Mouse (Mus musculus) embryo, embryonic 9.5 days (tissue): Measurements from ENCODE around the gene Entr1.
"Not testable (repeated sequence)": the region's sequence is repeated elsewhere in the genome, so short reads cannot be mapped to it uniquely, and the experiment has no call there.

Experiments
- DNase-seq: peaks from one replicate; pipeline ENCODE4 v3.0.0-alpha.2; 2017; ENCODE audit errors: extremely low spot score

The Entr1 gene

DNA sequence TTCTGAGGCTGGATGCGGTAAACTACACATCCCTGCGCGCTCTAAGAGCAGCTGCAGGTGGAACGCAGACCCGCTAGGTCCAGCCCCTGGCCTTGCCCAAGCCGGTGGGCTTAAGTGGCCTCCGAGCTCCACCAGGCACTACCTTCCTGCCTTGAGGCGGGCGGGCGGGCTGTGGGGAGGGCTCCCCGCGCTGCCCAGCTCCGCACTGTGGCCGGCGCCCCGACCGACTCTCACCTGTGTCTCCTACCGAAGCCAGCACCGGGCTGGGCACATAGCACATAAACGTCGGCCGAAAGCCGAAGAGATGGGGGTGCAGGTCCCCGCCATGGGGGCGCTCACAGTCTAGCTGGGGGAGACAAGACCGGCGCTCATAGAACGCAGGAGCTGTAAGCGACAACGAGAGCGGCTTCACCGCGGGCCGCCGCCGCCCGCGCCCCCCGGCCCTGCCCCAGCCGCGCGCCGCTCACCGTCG is 398 bp downstream of the Entr1 start:
- no peak for DNase-seq

DNA sequence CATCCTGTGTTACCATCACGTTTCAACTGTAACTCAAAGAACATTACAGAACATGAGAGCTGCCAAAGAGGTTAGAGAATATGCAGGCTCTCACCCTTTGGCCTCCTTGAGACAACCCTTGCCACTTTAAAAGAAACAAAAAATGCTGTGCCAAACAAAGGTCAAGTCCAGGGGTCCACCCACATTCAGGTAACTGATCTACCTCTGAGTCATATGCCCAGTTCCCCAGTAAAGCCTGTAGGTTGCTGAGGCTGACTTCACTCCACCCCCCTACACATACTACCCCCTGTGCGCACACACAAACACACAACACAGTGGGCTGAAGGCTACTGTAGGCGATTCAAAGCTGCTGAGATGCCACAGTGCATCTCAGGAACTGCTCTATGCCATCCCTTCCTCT is 1.4 kb downstream of the Entr1 start:
- DNase-seq, result no peak

DNA sequence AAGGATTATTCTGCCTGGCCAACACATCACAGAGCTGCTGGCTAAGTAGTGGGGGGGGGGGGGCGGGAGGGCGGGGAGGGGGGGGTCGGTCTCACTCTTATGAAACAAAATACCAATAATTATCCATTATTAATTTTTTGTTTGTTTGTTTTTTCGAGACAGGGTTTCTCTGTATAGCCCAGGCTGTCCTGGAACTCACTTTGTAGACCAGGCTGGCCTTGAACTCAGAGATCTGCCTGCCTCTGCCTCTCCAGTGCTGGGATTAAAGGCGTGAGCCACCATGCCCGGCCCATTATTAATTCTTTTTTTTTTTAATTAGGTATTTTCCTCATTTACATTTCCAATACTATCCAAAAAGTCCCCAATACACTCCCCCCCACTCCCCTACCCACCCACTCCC is 8.2 kb downstream of the Entr1 start:
- not testable (repeated sequence) for DNase-seq

DNA sequence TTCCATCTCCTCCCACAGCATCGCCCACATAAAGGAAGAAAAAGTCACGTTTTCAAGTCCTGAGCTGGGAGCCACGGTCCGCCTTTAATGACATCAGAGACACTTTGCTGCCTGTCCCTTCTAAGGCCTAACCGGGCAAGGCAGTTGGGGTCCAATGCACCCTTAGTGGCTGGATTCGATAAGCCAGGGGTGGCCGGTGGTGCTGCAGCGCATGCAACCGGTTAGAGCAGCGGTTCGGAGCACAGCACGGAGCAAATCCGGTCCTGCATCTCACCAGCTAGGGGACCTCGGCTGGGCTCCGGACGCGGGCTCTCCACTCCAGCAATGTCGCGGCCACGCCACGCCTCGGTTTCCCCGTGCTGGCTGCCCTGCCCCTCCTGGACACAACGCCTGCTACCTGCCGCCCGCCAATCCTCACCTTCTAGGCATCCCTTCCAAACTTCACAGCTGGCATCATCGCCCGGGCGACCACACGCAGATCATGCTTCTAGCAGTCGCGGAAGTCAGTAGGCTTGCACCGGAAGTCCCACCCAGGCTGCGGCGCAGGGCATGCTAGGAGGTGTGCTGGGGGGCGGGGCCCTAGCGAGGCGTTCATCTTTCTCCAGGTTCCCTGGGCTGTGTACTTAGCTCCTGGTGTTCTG is 8.9 kb downstream of the Entr1 start, which contains the start of gene Snapc4:
Gene Snapc4, minus strand, starts transcription at position 523 of the 641 bp plus-strand sequence.
- peak; percentile 86 for DNase-seq

DNA sequence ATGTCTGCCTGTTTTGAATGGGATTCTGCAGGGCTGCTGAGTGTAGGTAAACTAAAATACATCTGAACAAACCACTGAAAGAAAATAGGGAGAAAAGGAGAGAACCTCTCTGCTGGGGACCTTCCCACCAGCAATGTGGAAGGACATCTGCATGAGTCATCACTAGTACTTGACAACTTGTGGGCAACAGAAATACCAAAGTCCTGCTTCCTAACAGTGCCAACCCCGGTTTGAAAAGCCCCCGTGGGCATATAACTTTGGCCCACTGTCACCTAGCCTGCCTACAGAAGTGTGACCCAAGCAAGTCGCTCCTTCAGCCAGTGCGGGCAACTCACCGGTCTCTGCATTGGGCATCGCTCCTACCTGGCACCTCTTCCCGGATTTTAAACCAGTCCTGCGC is 16.7 kb downstream of the Entr1 start:
- no peak for DNase-seq

DNA sequence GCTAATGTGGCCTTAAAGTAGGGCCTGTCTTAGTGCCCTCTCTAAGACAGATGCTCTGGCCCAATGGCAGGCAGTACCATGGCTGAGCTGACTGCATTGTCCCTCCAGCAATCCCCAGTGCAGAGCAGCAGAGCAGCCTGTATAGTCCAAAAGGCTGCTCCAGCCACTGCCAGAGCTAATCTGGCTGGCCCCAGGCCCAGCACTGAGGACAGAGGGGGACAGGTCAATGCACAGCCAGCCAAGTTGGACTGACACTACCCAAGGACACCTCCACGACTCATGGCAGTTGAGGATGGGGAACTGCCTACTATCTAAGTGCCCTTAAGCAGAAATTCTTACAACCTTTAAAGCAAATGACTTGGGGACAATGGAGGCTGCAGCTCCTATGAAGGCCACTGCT is 20.5 kb downstream of the Entr1 start:
- no peak for DNase-seq

DNA sequence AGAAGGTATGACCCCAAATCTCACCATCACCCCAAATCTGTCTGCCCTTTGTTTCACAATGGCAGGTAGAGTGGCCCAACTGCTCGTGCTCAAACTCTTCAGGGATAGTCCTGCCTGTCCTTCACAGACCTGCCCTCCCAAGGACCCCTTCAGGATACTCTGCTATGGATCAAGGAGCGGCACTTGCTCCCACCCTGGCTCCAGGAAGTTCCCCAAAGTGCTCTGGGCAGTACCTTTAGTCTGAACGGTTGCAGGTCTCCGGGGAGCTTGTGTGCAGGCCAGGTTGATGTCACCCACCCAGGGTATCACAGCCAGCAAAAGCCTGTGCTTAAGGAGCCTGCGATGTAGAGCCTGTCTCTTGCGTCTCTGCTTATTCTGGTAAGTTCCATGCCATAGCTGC is 21.2 kb downstream of the Entr1 start:
- DNase-seq, result no peak

DNA sequence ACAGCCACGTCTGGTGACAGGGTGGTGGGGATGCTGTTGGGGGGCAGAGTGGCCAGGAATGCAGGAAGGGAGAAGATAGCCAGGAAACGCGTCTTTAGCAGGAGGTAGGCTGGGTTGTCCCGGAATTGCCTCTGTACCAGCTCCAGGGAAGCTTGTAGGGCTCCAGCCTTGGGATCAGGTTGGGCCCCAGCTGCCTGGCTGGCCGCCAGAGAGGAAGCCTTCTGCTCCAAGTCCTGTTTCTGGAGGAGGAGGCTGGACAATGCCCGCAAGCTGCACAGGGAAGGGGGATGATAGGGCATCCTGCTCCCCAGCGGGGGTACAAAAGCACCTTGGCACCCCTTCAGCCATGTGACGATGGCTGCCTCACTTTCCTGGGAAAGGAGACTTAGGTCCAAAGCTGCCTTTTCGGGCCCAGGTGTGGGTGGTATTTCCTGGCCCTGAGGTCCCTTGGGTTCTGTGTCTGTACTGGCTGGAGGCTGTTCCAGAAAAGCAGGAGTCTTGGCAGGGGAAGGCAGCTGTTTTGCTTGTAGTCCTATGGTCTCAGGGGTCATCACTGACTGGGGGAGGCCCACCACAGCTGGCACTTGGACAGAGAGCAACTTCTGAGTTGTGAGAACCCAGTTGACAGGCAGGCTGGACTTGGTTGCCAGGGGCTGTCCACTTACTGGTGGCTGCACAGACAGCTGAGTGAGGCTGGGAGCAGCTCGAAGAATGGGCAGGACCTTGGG is 24.2 kb downstream of the Entr1 start:
- no peak for DNase-seq

DNA sequence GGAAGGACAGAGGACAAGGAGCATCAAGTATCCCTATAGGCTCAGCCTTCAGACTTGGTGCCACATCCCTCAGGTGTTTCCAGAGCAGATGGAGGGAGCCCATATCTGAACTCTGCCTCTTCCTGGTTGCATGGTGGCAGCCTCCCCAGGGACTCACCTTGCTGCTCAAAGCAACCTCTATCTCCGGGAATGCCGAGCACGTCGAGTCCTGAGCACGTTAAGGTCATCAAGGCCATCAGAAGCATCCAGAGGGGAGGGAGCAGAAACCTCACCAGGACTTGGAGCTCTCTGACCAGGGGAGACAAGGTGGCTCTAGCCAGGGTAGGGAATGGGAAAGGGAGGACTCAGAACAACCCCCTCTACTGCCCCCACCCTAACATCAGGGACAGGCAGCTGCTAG is 25.6 kb downstream of the Entr1 start:
- no peak for DNase-seq

DNA sequence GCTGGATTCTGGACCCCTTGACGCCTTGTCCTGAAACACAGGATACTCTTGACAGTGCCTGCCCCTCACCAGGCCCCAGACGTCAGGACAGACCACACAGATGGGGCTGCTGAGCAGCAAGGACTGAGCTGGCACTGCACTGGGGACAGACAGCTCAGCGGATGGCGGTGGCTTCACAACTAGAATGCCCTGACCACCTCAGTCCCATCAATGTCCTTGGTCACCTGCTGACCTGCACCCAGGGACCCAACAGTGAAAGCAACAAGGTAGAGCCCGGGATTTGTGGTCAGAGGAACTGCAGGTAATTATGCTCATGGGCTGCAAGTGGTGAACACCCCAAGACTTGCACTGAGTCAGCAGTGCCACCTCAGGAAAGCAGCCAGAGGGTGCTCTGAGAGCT is 26.1 kb downstream of the Entr1 start:
- DNase-seq, result no peak

DNA sequence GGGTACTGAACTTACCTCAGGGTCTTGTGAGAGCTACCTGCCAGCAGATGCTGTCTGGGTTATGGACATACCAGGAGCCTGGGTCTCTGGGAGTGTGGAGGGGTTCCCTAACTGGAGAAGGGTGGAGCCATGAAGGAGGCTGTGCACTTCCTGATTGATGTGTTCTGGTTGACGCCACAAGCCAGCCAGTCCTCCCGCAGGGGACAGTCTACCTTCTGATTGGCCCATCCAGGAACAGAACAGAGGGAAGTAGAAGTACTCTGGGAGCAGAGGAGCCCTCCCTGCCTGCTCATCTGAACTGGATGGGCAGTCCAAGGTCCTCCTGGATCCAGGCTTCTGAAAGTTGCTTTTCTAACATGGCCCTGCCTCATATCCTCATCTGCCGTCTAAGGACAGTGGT is 28.3 kb downstream of the Entr1 start, which contains the start of gene Card9:
Gene Card9, minus strand, starts transcription at position 147 of the 400 bp plus-strand sequence.
- no peak for DNase-seq

DNA sequence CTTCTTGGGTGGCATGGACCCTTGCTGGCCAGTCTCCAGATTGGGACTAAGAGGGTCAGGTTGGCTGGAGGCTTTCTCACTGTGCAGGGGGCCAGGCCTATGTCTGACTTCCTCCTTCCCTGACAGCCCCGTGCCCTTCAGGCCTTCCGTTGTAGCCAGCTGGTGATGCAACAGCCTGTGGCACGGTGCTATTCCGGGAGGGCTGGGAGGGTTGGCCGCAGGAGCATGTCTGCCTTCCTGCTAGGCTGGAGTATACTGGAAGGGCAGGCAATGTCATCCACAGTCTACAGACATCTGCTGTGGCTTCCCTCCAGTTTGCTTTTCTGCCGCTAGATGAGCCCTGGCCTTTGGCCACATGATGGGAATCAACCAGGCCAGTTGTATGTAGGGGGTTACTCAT is 29.1 kb downstream of the Entr1 start:
- DNase-seq, result no peak

DNA sequence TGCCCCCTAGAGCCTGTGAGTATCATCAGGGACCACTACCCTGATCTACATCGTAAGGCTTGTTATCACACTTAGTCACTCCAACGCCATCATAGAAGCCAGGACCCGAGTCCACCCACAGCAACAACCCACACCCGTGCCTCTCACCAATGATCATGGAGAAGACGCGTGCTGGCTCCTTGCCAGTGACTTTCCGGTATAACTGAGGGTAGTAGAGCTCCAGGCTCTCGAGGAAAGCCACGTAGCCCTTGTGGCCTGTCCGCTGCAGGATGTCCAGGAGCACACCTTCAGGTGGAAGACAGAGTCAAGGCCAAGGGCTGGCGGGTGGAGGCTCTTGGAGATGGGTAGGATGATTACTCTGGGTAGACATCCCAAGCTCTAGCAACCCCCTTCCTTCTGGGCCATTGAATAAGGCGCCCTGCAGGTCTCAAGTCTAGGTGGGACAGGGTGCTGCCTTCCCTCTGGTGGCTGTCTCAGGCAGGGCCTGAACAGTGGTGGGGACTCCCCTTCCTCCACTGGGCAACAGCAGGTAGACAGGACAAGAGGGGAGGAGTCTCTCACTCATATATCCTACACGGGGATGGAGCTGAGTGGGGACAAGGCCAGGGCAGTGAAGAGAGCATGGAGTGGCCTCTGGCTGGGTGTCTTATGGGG is 30.3 kb downstream of the Entr1 start:
- no peak for DNase-seq

DNA sequence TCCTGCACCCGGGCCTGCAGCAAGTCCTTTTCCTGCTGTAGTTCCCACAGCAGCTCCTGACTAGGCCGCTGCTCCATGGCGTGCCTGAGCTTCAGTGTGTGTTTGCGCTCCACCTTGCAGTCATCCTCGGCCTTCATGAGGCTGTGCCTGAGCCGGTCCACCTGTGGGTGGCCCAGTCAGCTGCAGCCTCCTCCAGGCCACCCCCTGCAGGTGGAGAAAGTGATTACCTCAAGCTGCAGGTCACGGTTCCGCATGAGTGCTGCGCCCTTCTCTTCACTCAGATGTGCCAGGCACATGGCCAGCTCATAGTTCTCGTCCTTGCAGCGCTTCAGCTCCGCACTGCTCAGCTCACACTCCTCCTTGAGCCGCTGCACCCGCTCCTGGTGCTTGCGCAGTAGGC is 31.6 kb downstream of the Entr1 start:
- DNase-seq, result no peak

DNA sequence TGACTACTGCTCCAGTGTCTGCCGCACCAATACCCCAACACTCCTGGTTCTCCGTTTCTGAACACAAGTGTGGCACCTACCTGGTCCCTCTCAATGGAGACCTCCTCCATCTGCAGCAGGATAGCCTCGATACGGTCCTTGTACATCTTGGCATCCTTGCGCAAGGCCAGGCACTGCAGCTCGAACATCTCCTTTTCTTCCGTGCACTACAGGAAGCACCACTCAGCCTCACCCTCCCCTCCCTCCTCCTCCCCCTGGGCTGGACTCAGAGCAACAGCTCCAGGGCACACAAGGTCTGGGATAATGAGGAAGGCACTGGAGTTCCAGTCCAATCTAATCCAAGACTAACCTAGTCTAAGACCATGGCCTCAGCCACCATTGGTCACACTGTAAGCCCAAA is 32.4 kb downstream of the Entr1 start:
- no peak for DNase-seq

DNA sequence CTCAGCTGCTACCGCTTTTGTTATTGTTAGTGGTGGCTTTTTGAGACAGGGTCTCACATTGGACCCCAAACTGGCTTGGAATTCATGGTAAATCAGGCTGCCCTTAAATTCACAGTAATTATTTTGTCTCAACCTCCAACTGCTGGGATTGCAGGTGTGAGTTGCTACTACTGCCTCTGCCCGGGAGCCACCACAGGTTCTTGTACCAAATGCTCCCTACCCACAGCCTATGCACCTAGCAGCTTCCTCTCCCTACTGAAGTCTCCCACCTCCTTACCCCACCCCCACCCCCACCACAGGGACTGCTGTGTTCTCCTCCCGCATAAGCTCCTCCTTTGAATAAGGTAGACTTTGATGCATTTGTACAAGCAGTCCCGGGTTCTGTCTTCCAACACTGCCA is 32.9 kb downstream of the Entr1 start:
- DNase-seq, result no peak

DNA sequence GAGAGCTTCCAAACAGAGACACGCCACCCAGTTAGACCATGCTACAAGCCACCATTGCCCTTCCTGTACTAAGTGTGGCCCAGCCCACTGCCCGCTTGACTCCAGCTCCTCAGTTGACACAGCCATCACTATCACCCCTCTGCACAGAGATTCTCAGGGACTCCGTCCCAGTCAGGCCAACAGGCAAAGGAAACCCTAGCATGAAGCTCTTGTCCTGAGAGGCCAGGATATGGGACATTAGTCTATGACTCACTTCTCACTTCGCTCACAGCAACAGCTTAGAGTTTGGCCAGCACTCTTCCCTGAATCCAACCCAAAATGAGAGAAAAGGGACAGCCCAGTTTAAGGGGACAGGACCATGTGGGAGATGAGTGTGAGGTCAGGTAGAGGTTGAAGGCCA is 34.7 kb downstream of the Entr1 start:
- no peak for DNase-seq

DNA sequence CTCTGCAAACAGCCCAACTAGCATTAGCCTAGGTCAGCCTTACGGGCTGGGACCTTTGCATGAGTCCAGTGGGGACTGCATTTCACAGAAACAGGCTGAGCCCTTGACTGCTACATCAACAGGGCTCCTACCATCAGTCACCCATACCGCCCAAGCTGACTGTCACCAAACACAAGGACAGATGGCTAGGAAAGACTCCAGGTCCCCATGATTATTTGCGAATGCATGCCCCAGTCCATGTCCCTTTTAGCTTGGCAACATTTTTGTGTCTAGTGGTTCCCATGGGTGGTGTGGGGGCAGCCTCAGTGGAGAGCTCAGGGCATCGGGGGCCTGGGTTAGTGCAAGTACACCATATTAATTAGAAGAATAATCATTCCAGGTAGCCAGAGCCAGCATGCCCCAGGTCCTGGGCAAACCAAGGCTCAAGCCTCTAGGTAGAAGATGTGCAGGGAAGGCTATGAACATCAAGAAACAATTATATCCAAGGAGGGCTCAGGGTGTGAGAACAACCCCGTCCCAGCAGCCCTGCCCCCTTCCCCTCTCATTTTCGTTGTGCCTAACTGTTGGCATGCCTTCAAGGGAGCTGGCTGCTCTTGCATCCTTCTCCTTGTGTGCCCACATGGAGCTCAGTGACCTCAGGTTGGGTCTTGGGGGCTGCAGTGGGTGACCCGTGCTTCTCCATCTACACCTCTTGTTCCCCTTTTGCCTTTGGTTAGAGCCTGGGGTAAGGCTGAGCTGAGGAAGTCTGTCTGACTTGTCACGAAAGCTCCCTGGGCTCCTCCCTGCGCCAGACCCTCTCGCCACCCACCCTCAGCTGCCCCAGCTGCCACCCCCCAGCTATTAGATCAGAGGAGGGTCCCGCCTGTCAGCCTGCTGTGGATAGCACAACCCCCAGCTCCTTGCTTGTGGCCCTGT is 35.8 kb downstream of the Entr1 start:
- DNase-seq, result no peak

DNA sequence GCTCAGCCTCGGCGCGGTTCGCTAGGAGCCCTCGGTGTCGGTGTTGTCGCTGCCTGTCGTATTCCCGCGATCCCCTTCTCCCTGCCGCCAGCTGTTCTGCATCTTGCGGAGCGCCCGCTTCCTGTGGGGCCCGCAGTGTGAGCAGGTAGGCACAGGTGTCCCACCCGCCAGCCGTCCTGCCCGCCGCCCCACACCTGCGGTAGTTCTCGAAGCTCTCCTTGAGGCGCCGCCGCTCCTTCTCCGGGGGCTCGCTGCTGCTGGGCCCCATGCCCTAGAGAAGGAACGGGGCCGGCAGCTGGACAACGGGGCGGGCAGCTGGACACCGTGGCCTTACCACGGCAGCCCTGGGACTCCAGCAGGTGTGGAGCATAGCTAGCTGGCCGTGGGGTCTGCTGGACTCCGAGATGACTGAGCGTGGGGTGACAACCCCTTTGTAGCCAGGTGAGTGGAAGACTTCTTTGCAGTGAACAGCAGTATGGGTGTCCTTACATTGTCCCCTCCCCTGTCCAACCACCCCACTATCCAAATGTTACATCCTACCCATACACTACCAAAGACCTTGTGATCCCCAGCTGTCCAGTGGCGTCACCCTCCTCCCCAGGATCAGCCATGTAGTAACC is 36.7 kb downstream of the Entr1 start:
- DNase-seq, result no peak

DNA sequence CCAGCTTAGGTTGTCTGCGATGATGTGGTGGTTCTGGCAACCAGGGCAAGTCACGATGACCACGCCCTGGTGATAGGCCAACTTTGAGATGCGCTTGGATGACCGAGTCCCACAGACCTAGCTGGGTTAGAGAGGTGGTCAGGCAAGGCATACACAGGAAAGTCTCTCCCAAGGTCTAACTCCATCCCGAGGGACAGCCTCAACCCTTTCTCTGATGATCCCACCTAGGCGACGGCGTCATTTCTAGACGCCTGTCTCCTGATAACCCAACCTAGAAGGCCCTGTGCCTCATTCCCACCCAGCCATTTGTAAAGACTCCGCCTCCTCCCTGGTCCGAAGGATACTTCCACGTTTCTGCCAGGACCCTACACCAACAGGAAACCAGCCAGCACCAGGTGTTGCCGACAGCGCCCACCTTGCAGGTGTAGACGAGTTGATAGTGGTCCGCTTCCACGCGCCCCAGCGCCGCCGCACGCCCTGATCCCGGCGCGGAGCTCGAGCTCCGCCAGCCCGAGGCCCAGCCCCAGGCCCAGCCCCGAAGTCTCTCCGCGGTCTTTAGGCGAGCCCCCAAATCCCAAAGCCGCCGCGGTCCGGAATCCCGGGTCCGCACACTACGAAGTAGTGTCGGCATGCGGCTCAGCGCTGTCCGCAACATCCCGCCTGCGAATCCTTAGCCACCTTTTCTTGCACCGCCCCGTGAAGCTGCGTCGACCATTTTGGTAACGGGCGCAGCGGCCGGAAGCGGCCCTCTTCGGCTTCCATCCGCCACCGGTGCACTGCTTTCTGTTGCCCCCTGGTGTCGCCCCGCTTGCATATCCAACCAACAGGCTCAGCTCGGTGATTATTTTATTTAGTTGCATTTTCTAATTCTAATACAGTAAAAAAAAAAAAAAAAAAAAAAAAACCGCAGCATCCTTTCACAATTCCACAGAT is 37.5 kb downstream of the Entr1 start, which contains the start of gene Dnlz:
Gene Dnlz, minus strand, starts transcription at position 753 of the 933 bp plus-strand sequence.
- peak; percentile 90 for DNase-seq
